Mouse (Mus musculus): ENCODE data around the gene Rhof.

Rhof gene

GRCm38 (mm10) chr5:123134875-123135382 is 2.4 kb upstream of the Rhof start:
- no peak for DNase-seq

DNA sequence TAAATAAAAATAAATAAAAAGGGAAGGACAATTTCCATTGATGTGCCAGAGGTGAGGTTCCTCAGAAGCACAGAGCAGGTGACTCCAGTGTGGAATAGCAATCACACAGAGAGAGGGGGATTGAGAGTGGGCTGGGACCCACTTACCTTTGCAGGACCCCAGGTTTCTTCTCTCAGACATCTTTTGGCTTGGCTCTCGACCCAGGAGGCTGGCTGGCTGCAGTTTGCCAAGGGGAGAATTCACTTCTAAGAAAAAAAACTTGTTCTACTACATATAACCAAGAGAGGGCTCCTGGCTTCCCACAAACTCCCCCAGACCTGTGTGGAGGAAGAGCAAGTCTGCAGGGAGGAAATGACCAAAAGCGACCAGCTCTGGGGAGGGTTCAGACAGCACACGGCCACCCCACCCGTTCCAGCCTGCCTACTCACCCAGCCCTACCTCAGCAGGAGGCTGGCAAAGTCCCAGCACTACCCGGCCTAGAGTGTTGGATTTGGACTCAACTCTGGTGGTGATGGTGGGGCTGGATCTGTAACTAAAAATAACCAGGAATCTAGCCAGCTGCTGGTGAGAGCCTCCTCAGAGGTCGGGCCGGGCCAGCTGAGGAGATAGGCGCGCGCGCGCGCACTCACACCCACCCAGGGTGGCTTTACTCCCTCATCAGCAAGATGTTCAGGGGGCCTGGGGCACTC is 1.8 kb upstream of the Rhof start:
- DNase-seq = peak; percentile 82 to 86

- DNase-seq = peak in 1 of 2 experiments; percentile 64
Observed at GRCm38 (mm10) chr5:123133784-123134143, 1.3 kb upstream of the Rhof start.

GRCm38 (mm10) chr5:123133083-123133783 is 741 bp upstream of the Rhof start:
- peak; percentile 94 for DNase-seq

GRCm38 (mm10) chr5:123130814-123131148 is 1.7 kb downstream of the Rhof start:
- DNase-seq = no peak

DNA sequence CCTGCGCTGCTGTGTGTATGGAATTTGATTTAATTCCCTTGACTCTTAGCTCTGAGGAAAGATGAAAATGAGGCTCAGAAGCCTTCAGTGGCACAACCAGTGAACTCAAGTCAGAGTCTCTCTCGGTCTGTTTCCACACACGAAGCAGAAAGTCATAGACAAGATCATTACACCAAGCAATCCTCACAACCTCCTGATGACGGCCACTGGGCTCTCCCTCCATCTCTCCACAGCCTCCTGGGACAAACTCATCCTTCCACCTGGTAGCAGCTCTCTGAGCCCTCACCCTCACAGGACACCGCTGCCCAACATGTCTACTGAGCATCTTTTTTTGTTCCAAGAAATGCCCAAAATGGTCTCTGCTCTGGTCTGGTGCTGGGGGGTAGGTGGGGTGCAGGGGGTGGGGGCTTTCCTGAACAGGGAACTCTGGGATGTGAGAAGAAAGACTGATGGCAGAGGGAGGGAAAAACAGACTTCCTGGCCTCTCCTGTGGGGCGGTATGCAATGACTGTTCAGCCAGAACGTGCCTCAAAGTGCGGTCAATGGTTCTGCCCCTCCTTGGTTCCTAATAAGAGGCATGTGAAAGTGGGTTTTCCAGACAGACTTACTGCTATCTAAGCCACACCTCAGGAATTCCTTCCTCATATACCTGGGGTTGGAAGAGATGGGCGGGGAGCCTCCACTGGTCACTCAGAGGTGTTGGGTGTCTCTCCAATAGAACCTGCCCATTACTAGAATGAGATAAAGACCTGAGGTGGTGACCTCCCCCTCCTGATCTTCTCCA is 2.3 kb downstream of the Rhof start:
- DNase-seq = no peak

- DNase-seq = no peak
Observed at GRCm38 (mm10) chr5:123129170-123129757, 3.2 kb downstream of the Rhof start.

DNA sequence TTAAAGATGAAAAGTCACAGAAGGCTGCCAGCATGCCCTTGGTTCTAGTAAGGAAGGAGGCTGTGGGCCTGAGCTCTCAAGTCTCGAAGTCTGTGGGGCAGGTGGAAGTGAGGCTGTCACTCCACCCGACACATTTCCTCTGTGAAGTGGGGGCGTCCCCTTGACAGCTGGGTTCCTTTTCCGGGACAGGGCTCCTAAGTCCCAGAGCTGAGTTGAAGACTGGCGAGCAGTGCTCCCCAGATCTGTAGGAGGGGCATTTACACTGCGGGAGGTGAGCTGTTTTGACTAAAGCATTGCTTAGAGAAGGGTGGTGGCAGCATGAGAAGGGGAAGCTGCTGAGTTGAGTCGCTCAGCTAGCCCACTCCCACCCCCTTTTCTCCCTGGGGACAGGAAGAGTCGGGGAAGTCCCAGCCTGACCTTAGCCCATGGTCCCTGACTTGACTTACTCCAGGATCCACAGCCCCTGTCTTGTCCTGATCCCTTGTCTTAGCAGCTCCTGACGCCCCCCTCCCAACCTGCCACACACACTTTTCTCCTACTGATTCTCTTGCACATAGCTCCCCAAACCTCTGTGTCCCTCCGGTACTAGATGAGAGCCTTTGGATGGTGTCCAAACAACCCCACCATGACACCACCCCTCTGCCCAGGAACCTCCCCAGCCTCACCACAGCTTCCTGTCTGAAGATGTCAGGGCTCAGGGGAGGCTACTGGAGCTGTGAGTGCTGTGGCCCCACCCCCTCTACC is 3.9 kb downstream of the Rhof start:
- no peak for DNase-seq

DNA sequence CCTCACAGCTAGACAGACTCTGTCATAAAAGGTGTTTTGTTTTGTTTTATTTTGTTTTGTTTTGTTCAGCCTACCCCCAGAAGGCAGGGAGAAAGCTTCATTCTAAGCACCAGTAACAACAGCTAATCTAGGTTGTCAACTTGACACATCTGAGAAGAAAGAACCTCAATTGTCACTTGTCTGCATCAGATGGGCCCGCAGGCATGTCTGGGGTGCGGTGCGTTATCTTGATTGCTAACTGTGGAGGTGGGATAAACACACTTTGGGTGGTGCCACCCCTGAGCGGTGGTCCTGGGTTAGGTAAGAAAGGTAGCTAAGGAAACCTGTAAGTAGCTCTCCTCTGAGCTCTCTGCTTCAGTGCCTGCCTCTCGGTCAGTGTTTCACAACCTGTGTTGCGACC is 5.5 kb downstream of the Rhof start:
- no peak for DNase-seq

DNA sequence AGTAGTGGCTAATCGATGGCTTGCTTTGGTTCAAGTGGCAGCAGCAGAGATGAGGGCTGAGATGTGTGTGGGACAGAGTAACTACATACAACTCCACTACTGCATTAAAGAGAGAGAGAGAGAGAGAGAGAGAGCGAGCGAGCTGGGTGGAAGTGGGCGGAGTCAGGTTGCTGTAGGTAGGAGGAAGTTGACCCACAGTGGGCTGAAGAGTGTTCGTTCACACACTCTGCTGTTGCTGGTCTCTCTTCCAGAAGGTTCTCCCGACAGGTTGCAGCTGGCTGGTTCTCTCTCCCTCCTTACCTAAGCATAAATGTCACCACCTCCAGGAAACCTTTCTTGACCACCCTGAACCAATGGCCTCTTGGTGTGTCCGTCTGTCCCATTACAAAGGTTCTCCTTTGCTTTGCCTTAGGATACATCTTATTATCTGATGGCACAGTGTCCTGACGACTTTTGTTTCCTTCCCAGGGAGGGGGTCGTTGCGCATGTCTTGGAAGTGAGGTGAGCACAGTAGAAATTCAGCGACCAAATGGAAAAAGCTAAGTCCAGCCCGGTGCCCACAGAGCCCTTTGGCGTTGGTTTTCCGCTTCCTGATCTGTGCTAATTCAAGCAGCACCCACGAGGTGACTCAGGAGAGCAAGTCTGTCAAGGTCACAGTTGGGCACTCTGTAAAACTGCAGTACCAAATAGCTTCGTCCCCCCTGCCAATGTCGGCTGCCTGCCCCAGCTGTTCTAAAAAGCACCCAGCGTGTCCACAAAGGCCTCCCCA is 6.7 kb downstream of the Rhof start:
- DNase-seq = no peak

- no peak for DNase-seq
Observed at GRCm38 (mm10) chr5:123125105-123125504, 7.4 kb downstream of the Rhof start.

DNA sequence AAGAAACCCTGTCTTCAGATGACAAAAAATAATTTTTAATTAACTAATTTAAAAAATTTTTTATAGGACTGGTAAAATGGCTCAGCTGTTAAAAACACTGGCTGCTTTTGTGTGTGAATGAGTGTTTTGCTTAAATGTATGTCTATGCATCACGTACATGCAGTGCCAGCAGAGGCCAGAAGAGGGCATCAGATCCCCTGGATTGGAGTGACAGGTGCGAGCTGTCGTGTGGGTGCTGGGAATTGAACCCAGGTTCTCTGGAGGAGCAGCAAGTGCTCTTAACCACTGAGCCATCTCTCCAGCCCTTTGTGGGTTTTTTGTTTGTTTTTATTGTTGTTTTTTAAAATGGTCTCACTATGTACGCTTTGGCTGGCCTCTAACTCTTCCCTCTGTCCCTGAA is 10.3 kb downstream of the Rhof start:
- DNase-seq = peak in 1 of 2 experiments; percentile 66

DNA sequence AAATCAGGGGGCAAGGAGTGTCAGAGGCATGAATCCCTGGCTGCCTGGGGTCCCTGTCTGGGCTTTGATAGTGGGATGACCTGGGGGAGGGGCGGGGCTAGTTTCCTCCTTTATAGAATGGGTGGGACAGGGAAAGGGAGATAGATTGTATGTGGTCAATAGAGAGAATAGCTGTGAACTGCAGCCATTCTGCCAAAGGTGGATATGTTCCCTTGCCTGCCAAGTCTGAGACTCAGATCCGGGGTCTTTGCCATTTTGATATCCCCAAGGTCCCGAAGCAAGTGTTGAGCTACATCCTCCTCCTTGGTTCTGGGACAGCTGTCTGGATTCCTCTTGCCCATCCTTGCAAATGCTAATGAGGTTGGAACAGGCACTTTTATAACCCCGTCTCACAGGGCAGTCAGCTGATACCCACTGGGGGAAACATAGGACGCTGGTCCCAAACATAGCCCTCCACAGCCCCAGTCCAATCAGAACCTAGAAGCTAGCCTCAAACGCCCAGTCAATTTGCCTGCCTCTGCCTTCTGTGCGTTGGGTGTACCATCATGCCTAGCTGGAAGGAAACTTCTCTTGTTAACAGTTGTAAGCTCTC is 11.8 kb downstream of the Rhof start:
- DNase-seq = peak; percentile 35 to 43

DNA sequence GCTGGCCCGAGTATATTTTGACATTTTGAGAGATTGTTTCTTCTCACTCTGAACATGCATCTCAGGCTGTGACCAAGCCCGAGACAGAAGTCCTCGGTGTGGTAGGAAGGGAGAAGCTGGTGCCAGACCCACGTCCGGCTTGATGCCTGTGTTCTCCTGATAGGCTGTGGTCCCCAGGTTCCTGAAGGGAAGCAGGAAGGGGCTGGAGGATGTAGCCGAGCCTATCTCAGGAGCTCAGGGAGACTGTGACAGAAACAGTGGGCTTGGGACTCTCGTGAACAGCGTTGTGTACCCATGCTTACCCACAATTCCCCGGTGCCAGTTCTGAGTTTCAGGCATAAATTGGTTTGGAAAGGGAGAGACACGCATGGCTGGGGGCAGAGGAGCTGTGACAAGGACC is 13.7 kb downstream of the Rhof start:
- no peak for DNase-seq

DNA sequence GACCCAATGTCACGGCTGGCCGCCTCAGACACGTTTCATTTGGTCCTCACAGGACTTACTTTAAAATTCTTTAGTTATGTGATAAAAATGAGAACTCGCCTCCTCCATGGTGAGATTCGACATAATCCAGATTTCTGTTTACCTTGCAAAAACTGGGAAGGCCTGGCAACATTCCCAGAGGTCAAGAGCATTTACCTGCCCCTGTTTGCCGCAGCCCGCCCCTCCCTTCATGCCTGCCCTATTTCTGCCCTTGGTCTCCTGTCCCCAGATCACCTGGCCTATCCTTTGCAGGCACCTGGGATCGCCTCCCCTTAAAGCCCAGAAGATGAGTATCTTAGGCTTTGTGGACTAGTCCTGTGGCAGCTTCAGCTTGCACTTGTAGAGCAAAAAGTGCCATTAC is 14.7 kb downstream of the Rhof start:
- DNase-seq = no peak

GRCm38 (mm10) chr5:123117257-123117656 is 15.2 kb downstream of the Rhof start:
- DNase-seq = peak; percentile 86 to 90

DNA sequence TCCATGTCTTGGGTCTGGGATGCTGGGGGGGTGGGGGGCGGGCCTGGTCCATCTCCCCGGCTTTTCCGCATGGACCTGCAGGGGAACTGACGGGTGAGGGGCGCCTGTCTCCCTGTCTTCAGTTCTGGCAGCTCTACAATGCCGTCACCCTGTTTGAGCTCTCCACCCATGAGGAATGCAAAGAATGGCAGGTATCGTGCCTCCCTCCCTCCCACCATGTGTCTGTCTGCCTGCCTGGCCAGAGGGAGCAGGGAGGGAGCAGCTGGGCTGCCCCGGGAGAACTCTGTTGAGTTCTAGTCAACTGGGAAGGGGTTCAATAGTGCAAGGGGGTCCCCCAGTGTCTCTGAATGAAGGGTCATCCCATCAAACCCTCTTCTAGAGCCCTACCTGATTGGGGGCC is 16.4 kb downstream of the Rhof start:
- no peak for DNase-seq

DNA sequence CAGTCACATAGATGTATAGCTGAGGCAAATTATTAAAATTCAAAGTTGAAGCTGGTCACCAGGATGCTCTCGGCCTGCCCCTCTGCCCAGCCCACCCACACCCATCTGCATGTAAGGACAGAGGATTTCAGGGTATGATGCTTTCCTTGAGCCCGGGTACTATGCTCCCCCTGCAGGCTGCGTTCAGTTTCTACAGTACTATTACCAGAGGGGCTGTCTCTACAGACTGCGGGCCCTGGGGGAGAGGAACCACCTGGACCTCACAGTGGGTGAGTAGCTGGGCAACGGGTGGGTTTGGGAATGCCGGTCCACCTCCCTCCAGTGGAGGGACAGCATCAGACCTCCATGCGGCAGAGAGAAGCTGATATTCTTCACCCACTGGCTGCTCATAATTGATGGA is 17.6 kb downstream of the Rhof start:
- peak; percentile 47 to 54 for DNase-seq

GRCm38 (mm10) chr5:123114109-123114508 is 18.4 kb downstream of the Rhof start:
- no peak for DNase-seq

DNA sequence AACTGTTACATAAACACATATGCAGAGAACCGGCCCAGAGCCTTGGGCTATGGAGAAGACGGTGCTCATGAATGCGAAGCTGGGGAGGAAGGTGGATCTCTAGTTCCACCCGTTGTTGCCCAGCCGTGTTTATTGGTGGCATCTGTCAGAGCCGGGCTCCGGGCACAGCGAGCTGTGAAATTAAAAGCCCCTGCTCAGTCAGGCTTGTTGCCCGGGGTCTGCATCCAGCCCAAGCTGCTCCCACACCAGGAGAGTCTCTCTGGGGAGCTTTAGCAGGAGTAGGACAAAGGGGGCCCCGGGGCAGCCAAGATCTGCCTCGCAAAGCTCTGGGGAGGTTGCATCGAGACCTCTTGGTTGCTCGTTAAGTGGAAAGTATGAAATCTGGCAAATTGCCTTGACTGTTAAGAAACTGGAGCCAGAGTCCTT is 22.2 kb downstream of the Rhof start:
- DNase-seq = peak; percentile 41 to 43

DNA sequence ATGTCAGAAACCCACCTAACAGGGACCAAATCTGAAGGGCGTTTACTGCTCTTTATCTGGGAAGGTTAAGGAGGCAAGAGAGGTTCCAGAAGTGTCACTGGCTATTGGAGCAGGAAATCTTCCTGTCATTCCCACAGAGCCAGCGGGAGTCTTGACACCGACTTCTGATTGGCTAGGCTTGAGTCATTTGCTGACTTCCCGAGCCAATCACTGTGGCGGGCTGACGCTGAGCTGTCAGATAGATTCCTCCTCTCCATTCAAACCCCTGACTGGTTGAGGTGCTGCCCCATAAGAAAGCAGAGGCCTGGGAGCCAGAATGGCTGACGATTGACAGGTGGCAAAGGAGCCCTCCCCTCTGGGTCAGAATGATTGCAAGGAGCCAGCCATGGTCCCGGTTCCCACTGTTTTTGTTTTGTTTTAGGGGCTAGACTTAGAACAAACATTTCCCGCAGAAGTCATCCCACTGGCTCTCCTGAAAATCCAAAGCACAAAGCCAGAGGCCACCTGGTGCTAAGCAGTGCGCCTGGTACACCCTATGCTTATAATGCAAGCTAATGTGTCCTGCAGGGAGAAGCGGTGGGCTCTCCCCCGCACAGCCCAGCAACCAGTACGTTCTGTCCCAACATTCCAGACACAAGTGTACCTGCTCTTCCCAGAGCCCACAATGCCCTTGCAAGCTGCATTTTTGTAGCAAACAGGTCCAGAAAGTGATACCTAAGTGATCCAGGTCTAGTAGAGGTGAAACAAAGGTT is 22.9 kb downstream of the Rhof start:
- DNase-seq = peak; percentile 69 to 80

Data from cerebellum, postnatal 14 days (tissue).